Mouse (Mus musculus) embryonic fibroblast, embryonic 13.5 days (primary cell): ENCODE measurements at regions not wholly inside any gene's neighbourhood (a gene's known extent, or its start where the extent isn't known, plus 50 kb on each side); places are given as distances from the start of the nearest gene placed in this dataset.

ENCODE experiments used
- H3K27ac ChIP-seq: 2 replicates; pipeline ENCODE4 v1.5.1; 2012; ENCODE audit warnings: low read length, control low read depth, inconsistent platforms; ENCODE audit not compliant: insufficient read depth
- H3K4me1 ChIP-seq: 2 replicates; pipeline ENCODE4 v1.6.1; 2011; ENCODE audit warnings: low read length; ENCODE audit not compliant: control insufficient read depth, insufficient read depth
- H3K4me3 ChIP-seq: 2 replicates; pipeline ENCODE4 v1.5.1; 2011; ENCODE audit warnings: mild to moderate bottlenecking, control low read depth, low read length; ENCODE audit not compliant: insufficient read depth
- CTCF ChIP-seq: IDR thresholded peaks from 2 replicates; pipeline ENCODE4 v1.5.1; 2011; ENCODE audit warnings: mild to moderate bottlenecking, control low read depth, low read length, moderate library complexity, borderline replicate concordance; ENCODE audit not compliant: insufficient read depth
- POLR2A ChIP-seq: IDR thresholded peaks from 2 replicates; pipeline ENCODE4 v1.6.1; 2011; ENCODE audit warnings: low read depth, mild to moderate bottlenecking, control low read depth, low read length, moderate library complexity

GRCm38 (mm10) chr2:45679101-45679895, 562.1 kb upstream of the Zeb2 start:
- H3K27ac ChIP-seq = no peak overlapping the region
- H3K4me3 ChIP-seq = no peak overlapping the region
- H3K4me1 ChIP-seq = peaks cover 4% of the 10 kb centered on the region; the same call in 1 of the 2 replicates
- no peak for TF ChIP-seq POLR2A
- no peak for TF ChIP-seq CTCF

GRCm38 (mm10) chr2:45678685-45679084, 561.5 kb upstream of the Zeb2 start:
- Histone ChIP-seq H3K27ac (no peak overlapping the region), H3K4me1 (peaks cover 4% of the 10 kb centered on the region; the same call in 1 of the 2 replicates), H3K4me3 (no peak overlapping the region)
- TF ChIP-seq CTCF = no peak
- TF ChIP-seq POLR2A = no peak

GRCm38 (mm10) chr2:45675776-45676175, 558.6 kb upstream of the Zeb2 start:
- TF ChIP-seq POLR2A = no peak
- TF ChIP-seq CTCF = no peak
- no peak overlapping the region for H3K27ac ChIP-seq
- 0 out of 2 replicates have a peak, but pooled peaks cover 4% of the 10 kb centered on the region for H3K4me1 ChIP-seq
- H3K4me3 ChIP-seq = no peak overlapping the region

GRCm38 (mm10) chr2:45656011-45656410, 538.8 kb upstream of the Zeb2 start:
- H3K4me3 ChIP-seq = no peak overlapping the region
- peak overlapping the region; percentile 54; the same call in 1 of the 2 replicates for H3K27ac ChIP-seq
- TF ChIP-seq CTCF (no peak), POLR2A (no peak)
- peaks cover 6% of the 10 kb centered on the region for H3K4me1 ChIP-seq

- H3K4me3 ChIP-seq = no peak overlapping the region
- TF ChIP-seq CTCF = no peak
- no peak for TF ChIP-seq POLR2A
- no peak overlapping the region for H3K27ac ChIP-seq
- H3K4me1 ChIP-seq = peaks cover 6% of the 10 kb centered on the region
Observed at GRCm38 (mm10) chr2:45654693-45655092, 537.5 kb upstream of the Zeb2 start.

- Histone ChIP-seq H3K4me3 (no peak overlapping the region), H3K4me1 (peaks cover 6% of the 10 kb centered on the region), H3K27ac (no peak overlapping the region)
- TF ChIP-seq POLR2A (no peak), CTCF (no peak)
Observed at GRCm38 (mm10) chr2:45652977-45653376, 535.8 kb upstream of the Zeb2 start.

- Histone ChIP-seq H3K27ac (no peak overlapping the region), H3K4me3 (no peak overlapping the region), H3K4me1 (peaks cover 2% of the 10 kb centered on the region)
- TF ChIP-seq CTCF (no peak), POLR2A (no peak)
Observed at GRCm38 (mm10) chr2:45650271-45650985, 533.2 kb upstream of the Zeb2 start.

- H3K4me1 ChIP-seq = no peaks in the 10 kb centered on the region
- no peak overlapping the region for H3K27ac ChIP-seq
- H3K4me3 ChIP-seq = no peak overlapping the region
- TF ChIP-seq CTCF (no peak), POLR2A (no peak)
Observed at GRCm38 (mm10) chr2:45647846-45648245, 530.7 kb upstream of the Zeb2 start.

GRCm38 (mm10) chr2:45630081-45630480, 512.9 kb upstream of the Zeb2 start:
- H3K4me3 ChIP-seq = no peak overlapping the region
- H3K4me1 ChIP-seq = no peaks in the 10 kb centered on the region
- TF ChIP-seq CTCF (no peak), POLR2A (no peak)
- H3K27ac ChIP-seq = no peak overlapping the region

- Histone ChIP-seq H3K27ac (no peak overlapping the region), H3K4me1 (no peaks in the 10 kb centered on the region), H3K4me3 (no peak overlapping the region)
- TF ChIP-seq CTCF (no peak), POLR2A (no peak)
Observed at GRCm38 (mm10) chr2:45629616-45630015, 512.4 kb upstream of the Zeb2 start.

GRCm38 (mm10) chr2:45623056-45623455, 505.9 kb upstream of the Zeb2 start:
- TF ChIP-seq POLR2A (no peak), CTCF (no peak)
- no peaks in the 10 kb centered on the region for H3K4me1 ChIP-seq
- H3K4me3 ChIP-seq = no peak overlapping the region
- H3K27ac ChIP-seq = no peak overlapping the region
